Mouse (Mus musculus) kidney, adult 2 months (tissue): ENCODE data around the gene Tmem30a. TPM values are rescaled to one million over a fixed set of nuclear protein-coding genes. Genes with fewer than 3 reads are reported as not detected.

ENCODE experiments used
- DNase-seq: peaks from one replicate; pipeline ENCODE4 v3.0.0; 2021
- H3K27ac ChIP-seq: fragments of 200-500 bp; 2 replicates; pipeline ENCODE4 v1.5.1; 2012; ENCODE audit warnings: low read depth, low read length, control low read depth, inconsistent platforms; ENCODE audit not compliant: insufficient read depth
- H3K27me3 ChIP-seq: fragments of 200-500 bp; replicated peaks from 2 replicates; pipeline ENCODE4 v1.6.1; 2012; ENCODE audit warnings: mild to moderate bottlenecking, moderate library complexity, low read length, inconsistent platforms; ENCODE audit not compliant: control insufficient read depth, insufficient read depth
- H3K36me3 ChIP-seq: fragments of 200-500 bp; 2 replicates; pipeline ENCODE4 v1.6.1; 2012; ENCODE audit warnings: mild to moderate bottlenecking, moderate library complexity, low read length, inconsistent platforms; ENCODE audit not compliant: control insufficient read depth, insufficient read depth
- H3K4me1 ChIP-seq: fragments of 200-500 bp; 2 replicates; pipeline ENCODE4 v1.6.1; 2011; ENCODE audit warnings: low read length; ENCODE audit not compliant: control insufficient read depth, insufficient read depth
- H3K4me3 ChIP-seq: fragments of 200-500 bp; 2 replicates; pipeline ENCODE4 v1.5.1; 2011; ENCODE audit warnings: mild to moderate bottlenecking, low read depth, low read length, control low read depth; ENCODE audit not compliant: insufficient read depth
- CTCF ChIP-seq: fragments of 200-500 bp; conservative IDR thresholded peaks from 2 replicates; pipeline ENCODE4 v1.5.1; 2011; ENCODE audit warnings: low read depth, mild to moderate bottlenecking, control low read depth, low read length, moderate library complexity, mixed read lengths; ENCODE audit not compliant: insufficient read depth, insufficient read length
- POLR2A ChIP-seq: fragments of 200-500 bp; IDR thresholded peaks from one replicate; pipeline ENCODE4 v1.6.1; 2011; ENCODE audit warnings: low read depth, low read length, control low read depth
- WGBS: fragments of 180-500 bp; shearing (Covaris S2); methylation state at CpG from one replicate; pipeline ENCODE4 v1.1.7; 2018; 5-methylcytosine and 5-hydroxymethylcytosine counted together
- polyA plus RNA-seq: library from polyadenylated mRNA; depleted of rRNA; stranded (reverse); fragments of >200 nt; gene quantifications from 2 replicates; pipeline ENCODE4 v1.2.3, GENCODE M21; 2012; rRNA removed

The Tmem30a gene
- 39.7 and 53.7 TPM in 2 replicates for polyA plus RNA-seq

DNA sequence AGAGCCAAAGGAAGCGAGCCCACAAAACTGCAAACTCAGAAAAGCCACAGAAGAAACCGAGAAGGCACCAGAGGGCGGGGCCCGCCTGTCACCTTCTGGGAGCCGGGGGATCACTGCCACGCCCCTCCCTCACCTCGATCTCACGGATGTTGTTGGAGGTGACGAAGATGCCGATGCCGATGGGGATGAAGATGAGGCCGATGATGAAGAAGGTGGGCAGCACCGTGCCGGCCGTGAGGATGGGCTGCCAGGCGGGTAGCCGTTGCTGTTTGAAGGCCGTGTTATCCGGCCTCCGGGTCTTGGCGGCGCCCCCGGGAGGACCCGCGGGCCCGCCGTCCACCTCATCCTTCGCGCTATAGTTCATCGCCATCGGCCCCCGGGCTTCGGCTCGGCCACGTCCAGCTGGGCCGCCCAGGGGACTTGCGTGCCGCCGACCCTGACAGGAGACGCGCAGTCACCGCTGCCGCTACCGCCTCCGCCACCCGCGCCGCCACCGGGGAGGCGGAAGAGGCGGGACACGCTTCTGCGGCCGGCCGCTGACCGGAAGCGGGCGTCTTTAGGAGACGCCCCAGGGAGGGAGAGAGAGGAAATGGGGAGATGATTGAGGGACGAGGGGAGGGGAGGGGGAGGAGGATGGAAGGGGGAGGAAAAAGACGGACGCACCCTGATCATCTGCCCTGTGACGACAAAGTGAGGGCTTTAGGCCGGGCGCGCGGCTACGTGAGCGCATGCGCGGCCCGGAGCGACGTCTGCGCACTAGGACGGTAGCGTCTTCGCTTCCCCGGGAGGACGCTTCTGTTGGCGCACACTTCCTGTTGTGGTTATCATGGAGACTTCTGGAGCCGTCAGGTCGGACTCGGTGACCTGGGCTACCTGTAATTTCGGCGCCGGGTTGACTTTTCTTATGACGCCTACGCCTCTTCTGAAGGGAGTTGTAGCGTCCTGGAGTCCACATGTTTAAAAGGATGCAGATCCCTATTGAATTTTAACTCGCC is at the start of gene Tmem30a:
Tmem30a (minus strand) TSS at position 667 of the 995 bp plus-strand sequence.
- Histone ChIP-seq H3K27ac (peak within 1 kb of the TSS; percentile 80), H3K36me3 (no peaks in the 10 kb centered on the region), H3K4me3 (peak within 1 kb of the TSS; percentile 86), H3K4me1 (peaks cover 15% of the 10 kb centered on the region), H3K27me3 (no peaks in the 10 kb centered on the region)
- TF ChIP-seq POLR2A, result peak; percentile 69
- no peak for TF ChIP-seq CTCF
- WGBS, result under 1% methylated on average over 90 of the region's 91 CpGs
- peak; percentile 97 for DNase-seq

DNA sequence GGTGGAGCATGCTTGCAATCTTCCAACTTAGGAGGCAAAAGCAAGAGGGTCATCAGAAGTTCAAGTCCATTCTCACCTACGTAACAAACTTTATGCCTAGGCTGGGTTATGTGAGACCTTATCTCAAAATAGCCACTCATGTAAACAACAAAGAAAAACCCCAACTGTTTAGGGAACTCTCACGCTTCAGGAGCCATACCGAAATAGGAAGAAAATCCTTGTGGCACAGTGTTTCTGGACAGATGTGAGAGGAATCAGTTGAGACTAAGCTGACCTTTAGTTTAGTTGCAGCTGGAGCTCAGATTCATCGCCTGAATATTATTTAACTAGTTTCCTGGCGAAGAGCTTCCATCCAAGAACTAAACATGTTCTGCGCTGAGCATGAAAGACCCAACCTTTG is 49.3 kb upstream of the Tmem30a start:
- DNase-seq, result no peak
- H3K27me3 ChIP-seq, result no peaks in the 10 kb centered on the region
- H3K27ac ChIP-seq, result no peak overlapping the region
- H3K4me3 ChIP-seq, result no peak overlapping the region
- no peak for TF ChIP-seq POLR2A
- no peak for TF ChIP-seq CTCF
- no peaks in the 10 kb centered on the region for H3K36me3 ChIP-seq
- no peaks in the 10 kb centered on the region for H3K4me1 ChIP-seq
- 77% methylated on average over 6 of the region's 6 CpGs for WGBS

DNA sequence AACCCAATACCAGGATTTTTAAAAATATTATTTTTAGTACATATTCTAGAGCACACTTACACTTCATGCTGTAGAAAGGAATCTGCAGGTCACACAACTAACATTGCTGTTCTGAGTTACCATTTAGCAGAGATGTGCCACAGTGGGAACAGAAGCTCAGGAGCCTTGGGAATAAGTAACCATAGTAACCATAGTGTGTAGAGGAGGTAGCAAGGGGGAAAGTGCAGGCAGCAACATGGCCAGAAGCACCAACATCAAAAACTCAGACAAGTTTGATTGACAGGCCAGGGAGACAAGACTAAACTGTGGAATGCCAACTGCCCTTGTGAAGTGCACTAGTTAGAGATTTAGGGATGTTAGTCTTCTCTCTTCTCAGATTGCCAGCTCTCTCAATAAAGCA is 48.7 kb upstream of the Tmem30a start:
- H3K27ac ChIP-seq, result no peak overlapping the region
- H3K4me1 ChIP-seq, result no peaks in the 10 kb centered on the region
- no peak for TF ChIP-seq POLR2A
- TF ChIP-seq CTCF, result no peak
- no peak for DNase-seq
- H3K36me3 ChIP-seq, result no peaks in the 10 kb centered on the region
- H3K27me3 ChIP-seq, result no peaks in the 10 kb centered on the region
- no peak overlapping the region for H3K4me3 ChIP-seq

DNA sequence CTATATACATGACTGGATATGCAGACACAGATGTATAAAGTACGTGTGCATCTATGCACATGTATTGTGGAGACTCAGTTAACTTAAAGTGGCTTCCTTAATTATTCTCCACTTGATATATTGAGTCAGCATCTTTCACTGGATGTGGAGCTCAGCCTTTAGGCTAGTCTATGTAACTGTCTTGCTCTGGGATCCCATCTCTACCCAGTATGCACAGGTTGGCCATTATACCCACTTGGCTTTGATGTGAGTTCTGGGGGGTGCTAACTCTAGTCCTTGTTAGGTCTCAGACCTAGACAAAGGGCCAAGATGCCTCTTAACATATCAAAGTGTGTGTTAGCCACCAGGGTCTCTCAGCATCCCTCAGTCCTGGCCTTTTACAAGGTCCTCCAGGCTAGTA is 38.0 kb upstream of the Tmem30a start:
- no peak for DNase-seq
- WGBS, result 83% methylated on average over 1 of the region's 1 CpGs
- Histone ChIP-seq H3K4me1 (no peaks in the 10 kb centered on the region), H3K4me3 (no peak overlapping the region), H3K36me3 (no peaks in the 10 kb centered on the region), H3K27ac (no peak overlapping the region), H3K27me3 (no peaks in the 10 kb centered on the region)
- no peak for TF ChIP-seq POLR2A
- TF ChIP-seq CTCF, result no peak

DNA sequence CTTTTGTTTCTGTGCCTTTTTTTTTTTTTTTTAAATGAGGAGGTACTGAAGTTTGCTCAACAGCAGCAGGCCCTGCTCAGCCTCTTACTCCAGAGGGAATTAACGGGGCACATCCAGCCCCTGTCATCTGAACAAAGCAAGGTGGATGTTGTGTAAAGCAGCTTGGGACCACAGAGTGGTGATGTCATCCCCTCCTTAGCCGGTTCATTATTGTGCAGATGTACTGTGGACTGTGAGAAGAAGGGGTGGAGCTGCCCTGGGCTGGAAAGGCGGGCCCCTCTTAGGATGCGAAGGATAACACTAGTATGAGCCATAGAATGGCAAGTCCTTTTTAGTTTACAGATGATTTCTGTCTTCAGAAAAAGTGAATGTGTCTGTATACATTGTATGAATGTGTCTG is 37.6 kb upstream of the Tmem30a start:
- WGBS, result 42% methylated on average over 4 of the region's 4 CpGs
- H3K4me3 ChIP-seq, result no peak overlapping the region
- H3K36me3 ChIP-seq, result no peaks in the 10 kb centered on the region
- no peak for TF ChIP-seq POLR2A
- TF ChIP-seq CTCF, result no peak
- H3K27me3 ChIP-seq, result no peaks in the 10 kb centered on the region
- no peak overlapping the region for H3K27ac ChIP-seq
- DNase-seq, result no peak
- no peaks in the 10 kb centered on the region for H3K4me1 ChIP-seq

DNA sequence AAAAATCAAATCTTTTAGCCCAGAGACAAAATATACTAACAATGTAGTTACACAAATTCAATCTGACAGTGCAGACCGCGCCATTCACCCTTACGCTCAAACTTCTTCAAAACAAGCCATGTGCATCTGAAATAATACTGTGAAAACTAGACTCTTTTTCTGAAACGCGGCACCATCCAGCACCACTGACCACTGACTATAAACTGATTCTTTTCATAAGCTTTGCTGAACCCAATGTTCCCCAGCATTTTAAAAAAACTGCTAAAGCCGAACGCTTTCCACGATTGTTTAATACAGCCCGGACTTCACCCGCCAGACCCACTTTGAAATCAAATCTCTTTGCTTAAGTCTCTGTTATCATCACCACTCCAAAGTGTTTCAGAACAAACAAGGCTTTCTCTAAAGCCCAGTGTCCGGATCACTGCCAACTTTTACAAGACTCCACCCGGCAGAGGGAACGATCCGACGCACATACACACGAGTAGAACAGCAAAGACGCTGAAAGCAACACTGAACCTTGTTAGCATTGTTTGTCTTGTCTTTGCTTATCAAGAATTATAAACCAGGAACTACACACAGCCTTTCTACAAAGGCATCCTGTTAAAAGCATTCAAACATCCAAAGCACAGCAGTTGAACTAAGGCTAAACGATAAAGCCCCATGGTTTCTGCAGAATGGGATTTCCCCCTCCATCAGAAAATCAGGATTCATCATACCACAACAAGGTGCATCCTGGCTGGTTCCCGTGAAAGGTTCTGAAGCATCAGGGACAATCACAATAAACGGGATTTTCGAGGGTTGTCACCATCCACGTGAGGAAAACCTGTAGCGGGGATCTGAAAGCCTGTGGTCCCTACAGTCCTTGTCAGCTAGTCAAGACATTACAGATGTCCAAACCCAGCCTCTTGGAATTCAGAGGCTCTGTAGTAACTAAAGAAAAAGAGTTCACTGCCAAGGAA is 36.8 kb upstream of the Tmem30a start:
- WGBS, result 75% methylated on average over 23 of the region's 23 CpGs
- DNase-seq, result no peak
- TF ChIP-seq POLR2A (no peak), CTCF (no peak)
- Histone ChIP-seq H3K27ac (no peak overlapping the region), H3K36me3 (no peaks in the 10 kb centered on the region), H3K4me1 (no peaks in the 10 kb centered on the region), H3K4me3 (no peak overlapping the region), H3K27me3 (no peaks in the 10 kb centered on the region)

DNA sequence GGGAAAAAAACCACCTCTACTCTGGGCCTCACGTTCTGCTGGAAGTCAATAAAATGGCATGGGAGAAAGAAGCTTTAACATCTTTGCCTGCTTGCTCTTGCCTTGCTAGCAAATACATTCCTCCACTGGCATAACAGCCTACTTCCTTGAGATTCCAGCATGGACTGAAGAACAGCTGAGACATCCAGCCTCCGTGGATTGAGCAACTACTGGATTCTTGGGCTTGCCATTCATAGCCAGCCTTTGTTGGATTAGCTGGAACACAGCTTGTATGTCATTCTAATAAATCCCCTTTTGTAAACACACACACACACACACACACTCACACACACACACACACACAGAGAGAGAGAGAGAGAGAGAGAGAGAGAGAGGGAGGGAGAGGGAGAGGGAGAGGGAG is 33.8 kb upstream of the Tmem30a start:
- no peaks in the 10 kb centered on the region for H3K36me3 ChIP-seq
- DNase-seq, result no peak
- H3K4me1 ChIP-seq, result no peaks in the 10 kb centered on the region
- WGBS, result 77% methylated on average over 2 of the region's 2 CpGs
- H3K27ac ChIP-seq, result no peak overlapping the region
- TF ChIP-seq CTCF, result no peak
- no peaks in the 10 kb centered on the region for H3K27me3 ChIP-seq
- H3K4me3 ChIP-seq, result no peak overlapping the region
